Mouse (Mus musculus) midbrain, embryonic 11.5 days (tissue): ENCODE data around the gene Gm20390. TPM values are rescaled to one million over a fixed set of nuclear protein-coding genes. Genes with fewer than 3 reads are reported as not detected.
"Not testable (repeated sequence)": the region's sequence is repeated elsewhere in the genome, so short reads cannot be mapped to it uniquely, and the experiment has no call there.

ENCODE experiments used
- ATAC-seq: fragments of 200-750 bp; cut with Nextera tagmentation; 2 replicates; pipeline ENCODE4 v1.8.0; 2017; ENCODE audit warnings: moderate TSS enrichment, moderate library complexity; ENCODE audit not compliant: low FRiP score
- DNase-seq: peaks from one replicate; pipeline ENCODE4 v3.0.0; 2015; ENCODE audit warnings: low spot score; ENCODE audit errors: missing footprints
- H3K27ac ChIP-seq: fragments of 300-500 bp; sonication (generic); 2 replicates; pipeline ENCODE4 v1.5.1; 2014; ENCODE audit warnings: low read depth, low read length
- H3K27me3 ChIP-seq: fragments of 300-500 bp; sonication (generic); 2 replicates; pipeline ENCODE4 v1.6.1; 2014; ENCODE audit warnings: mild to moderate bottlenecking, low read length, moderate library complexity, mixed read lengths; ENCODE audit not compliant: control insufficient read depth, insufficient read depth
- H3K36me3 ChIP-seq: fragments of 300-500 bp; sonication (generic); 2 replicates; pipeline ENCODE4 v1.6.1; 2014; ENCODE audit warnings: mild to moderate bottlenecking, low read length, moderate library complexity, mixed read lengths; ENCODE audit not compliant: control insufficient read depth, insufficient read depth
- H3K4me1 ChIP-seq: fragments of 300-500 bp; sonication (generic); 2 replicates; pipeline ENCODE4 v1.6.1; 2014; ENCODE audit warnings: low read length; ENCODE audit not compliant: control insufficient read depth, insufficient read depth
- H3K4me2 ChIP-seq: fragments of 300-500 bp; sonication (generic); 2 replicates; pipeline ENCODE4 v1.6.1; 2014; ENCODE audit warnings: mild to moderate bottlenecking, moderate library complexity
- H3K4me3 ChIP-seq: fragments of 300-500 bp; sonication (generic); 2 replicates; pipeline ENCODE4 v1.5.1; 2014; ENCODE audit warnings: low read depth, low read length
- H3K9ac ChIP-seq: fragments of 300-500 bp; sonication (generic); 2 replicates; pipeline ENCODE4 v1.6.1; 2014; ENCODE audit warnings: low read length
- H3K9me3 ChIP-seq: fragments of 300-500 bp; sonication (generic); 2 replicates; pipeline ENCODE4 v1.6.1; 2016; ENCODE audit warnings: low read length; ENCODE audit not compliant: control insufficient read depth
- WGBS: fragments of 180-500 bp; shearing (Covaris S2); extraction: QIAGEN DNeasy Blood & Tissue Kit; methylation state at CpG from one replicate; pipeline ENCODE4 v1.1.7; 2014; 5-methylcytosine and 5-hydroxymethylcytosine counted together
- polyA plus RNA-seq: library from polyadenylated mRNA; unstranded; fragments of >200 nt; fragmentation: Nextera tagmentation; extraction: Ambion mirVana; gene quantifications from 2 replicates; pipeline ENCODE4 v1.2.1, GENCODE M21; 2014

Gm20390 gene
- polyA plus RNA-seq, 1 experiment from 2014 or later, result 375 TPM

DNA sequence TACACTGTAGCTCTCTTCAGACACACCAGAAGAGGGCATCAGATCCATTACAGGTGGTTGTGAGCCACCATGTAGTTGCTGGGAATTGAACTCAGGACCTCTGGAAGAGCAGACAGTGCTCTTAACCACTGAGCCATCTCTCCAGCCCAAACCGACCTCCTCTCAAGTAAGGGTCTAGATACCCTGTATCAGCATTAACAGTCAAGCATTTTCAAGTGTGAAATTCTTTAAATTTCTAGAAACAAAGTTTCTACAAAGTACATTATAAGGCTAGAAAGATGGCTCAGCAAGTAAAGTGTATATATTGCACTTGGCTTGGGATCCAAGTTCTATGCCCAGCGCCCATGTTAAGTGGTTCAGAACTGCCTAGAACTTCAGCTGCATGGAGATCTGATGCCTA, 53.1 kb downstream of the Gm20390 start:
- H3K27ac ChIP-seq, ATAC-seq, H3K4me3 ChIP-seq, H3K27me3 ChIP-seq, H3K9ac ChIP-seq, H3K4me2 ChIP-seq, H3K4me1 ChIP-seq, H3K9me3 ChIP-seq: not testable (repeated sequence)
- DNase-seq, result peak; percentile 75
- WGBS, result 96% methylated on average over 2 of the region's 2 CpGs
- H3K36me3 ChIP-seq, result peaks cover 16% of the 10 kb centered on the region

DNA sequence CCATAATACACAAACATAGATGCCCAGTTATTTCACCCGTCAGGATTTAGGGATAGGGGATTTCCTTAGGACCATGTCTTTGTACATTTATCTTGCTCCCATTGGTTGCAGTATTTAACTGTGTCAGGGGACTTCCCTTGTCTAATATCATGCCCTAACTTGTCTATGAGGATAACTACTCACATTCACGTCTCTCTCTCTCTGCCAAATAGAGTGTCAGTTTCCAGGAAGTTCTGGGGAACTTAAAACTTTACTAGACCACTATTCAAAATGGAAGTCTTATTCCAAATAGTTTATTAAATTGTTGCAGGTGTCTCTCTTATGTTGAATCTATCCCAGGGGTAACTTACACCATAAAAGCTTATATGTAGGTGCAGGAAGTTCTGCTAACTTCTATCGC, 56.5 kb downstream of the Gm20390 start:
- Histone ChIP-seq H3K4me2 (no peak overlapping the region), H3K9me3 (no peaks in the 10 kb centered on the region), H3K27me3 (no peaks in the 10 kb centered on the region), H3K4me3 (no peak overlapping the region), H3K4me1 (no peaks in the 10 kb centered on the region), H3K36me3 (peaks cover 14% of the 10 kb centered on the region), H3K27ac (no peak overlapping the region), H3K9ac (no peak overlapping the region)
- DNase-seq, result peak; percentile 44
- no peak for ATAC-seq
- WGBS, result 92% methylated on average over 3 of the region's 3 CpGs

DNA sequence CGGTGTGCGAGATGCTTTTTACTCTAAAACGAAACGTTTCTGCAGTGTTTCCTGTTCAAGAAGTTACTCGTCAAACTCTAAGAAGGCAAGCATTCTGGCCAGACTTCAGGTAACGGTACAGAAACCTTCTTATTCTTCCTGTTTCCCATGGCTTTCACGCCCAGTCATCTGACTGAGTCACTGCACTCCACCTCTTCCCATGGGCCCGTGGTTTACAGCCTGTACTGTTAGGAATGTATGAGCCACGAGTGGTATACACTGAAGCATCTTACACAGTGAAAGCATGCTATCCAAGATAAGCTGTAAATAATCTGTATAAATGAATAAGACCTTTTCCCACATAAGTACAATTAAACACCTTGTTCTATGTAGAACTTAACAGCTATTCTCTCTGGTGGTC, 59.3 kb downstream of the Gm20390 start:
- peaks cover 12% of the 10 kb centered on the region for H3K36me3 ChIP-seq
- H3K27ac ChIP-seq, result no peak overlapping the region
- H3K4me3 ChIP-seq, result no peak overlapping the region
- H3K9me3 ChIP-seq, result no peaks in the 10 kb centered on the region
- H3K4me1 ChIP-seq, result no peaks in the 10 kb centered on the region
- DNase-seq (no peak), ATAC-seq (no peak)
- no peak overlapping the region for H3K9ac ChIP-seq
- H3K27me3 ChIP-seq, result no peaks in the 10 kb centered on the region
- no peak overlapping the region for H3K4me2 ChIP-seq
- 92% methylated on average over 9 of the region's 9 CpGs for WGBS

GRCm38 (mm10) chr11:93907839-93908238, 60.3 kb downstream of the Gm20390 start:
- no peaks in the 10 kb centered on the region for H3K27me3 ChIP-seq
- H3K9ac ChIP-seq, result no peak overlapping the region
- no peak for ATAC-seq
- WGBS, result 93% methylated on average over 3 of the region's 3 CpGs
- no peak for DNase-seq
- no peak overlapping the region for H3K27ac ChIP-seq
- H3K4me3 ChIP-seq, result no peak overlapping the region
- peaks cover 12% of the 10 kb centered on the region for H3K36me3 ChIP-seq
- H3K9me3 ChIP-seq, result no peaks in the 10 kb centered on the region
- no peaks in the 10 kb centered on the region for H3K4me1 ChIP-seq
- H3K4me2 ChIP-seq, result no peak overlapping the region

- Histone ChIP-seq H3K9me3 (no peaks in the 10 kb centered on the region), H3K9ac (no peak overlapping the region), H3K27me3 (no peaks in the 10 kb centered on the region), H3K4me1 (no peaks in the 10 kb centered on the region), H3K4me3 (no peak overlapping the region), H3K36me3 (peaks cover 12% of the 10 kb centered on the region), H3K27ac (no peak overlapping the region), H3K4me2 (no peak overlapping the region)
- DNase-seq (peak; percentile 57), ATAC-seq (no peak)
- WGBS, result 84% methylated on average over 4 of the region's 4 CpGs
These were observed 61.3 kb downstream of the Gm20390 start for GRCm38 (mm10) chr11:93906834-93907233.

Other genes starting within 250 kb of the Gm20390 start
- gene Utp18, start 82.5 kb downstream of the Gm20390 start, polyA plus RNA-seq, result 45.1 and 52.0 TPM in 2 replicates
- gene Mbtd1, start 82.4 kb downstream of the Gm20390 start, polyA plus RNA-seq, result 30.5 and 30.6 TPM in 2 replicates
- 142 and 144 TPM in 2 replicates for gene Nme2, start 12.0 kb downstream of the Gm20390 start, polyA plus RNA-seq
- 200 and 215 TPM in 2 replicates for gene Nme1, start 228 bp upstream of the Gm20390 start, polyA plus RNA-seq
- 107 and 118 TPM in 2 replicates for gene Spag9, start 27.8 kb upstream of the Gm20390 start, polyA plus RNA-seq
- gene Tob1, start 243.2 kb upstream of the Gm20390 start, polyA plus RNA-seq, result 33.1 and 33.5 TPM in 2 replicates